9 mouse cellular contexts compared by ENCODE assay signal in the genomic region with DNA sequence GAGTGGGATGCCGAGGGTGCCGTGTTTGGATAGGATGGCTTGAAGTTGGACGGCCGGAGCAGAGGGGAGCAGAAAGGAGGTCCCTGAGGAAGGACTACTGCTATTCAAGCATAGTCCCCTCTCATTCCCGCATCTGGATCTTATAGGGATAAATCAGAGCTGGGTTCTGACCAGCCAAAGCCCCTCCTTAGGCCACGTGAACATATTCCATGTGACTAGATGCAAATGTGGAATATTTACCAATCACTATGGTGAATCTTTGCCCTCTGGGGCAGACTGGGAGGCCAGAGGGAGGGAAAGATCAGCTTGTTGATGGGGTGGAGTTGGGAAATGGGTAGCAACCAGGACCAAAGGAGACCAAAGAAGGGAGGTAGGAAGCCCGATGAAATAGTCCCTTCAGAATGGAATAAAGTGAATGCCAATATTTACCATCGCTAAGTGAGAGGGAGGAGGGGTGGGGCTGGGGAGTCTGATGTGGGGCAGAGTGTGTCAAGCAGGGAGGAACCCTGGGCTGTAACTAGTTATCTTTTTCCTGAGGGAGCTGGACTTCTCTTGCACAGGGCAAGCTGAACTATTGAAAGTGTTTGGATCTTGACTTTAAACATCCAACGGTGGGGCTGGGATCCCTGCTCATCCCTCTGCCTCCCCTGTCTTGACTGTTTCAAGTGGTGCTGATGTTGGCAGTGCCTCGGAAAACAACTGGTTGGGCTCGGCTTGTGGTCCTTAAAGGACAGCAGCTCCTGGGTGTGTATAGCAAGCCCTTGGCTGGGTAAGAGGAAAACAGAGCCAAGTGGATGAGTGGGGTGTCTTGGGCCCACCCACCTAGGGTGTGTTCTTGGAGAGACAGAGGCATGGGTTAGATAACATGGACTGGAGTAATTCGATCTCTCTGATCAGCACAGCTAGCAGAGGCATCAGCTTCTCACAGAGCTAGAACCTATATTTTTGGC. TPM values are rescaled to one million over a fixed set of nuclear protein-coding genes. Genes with fewer than 3 reads are reported as not detected.
DNase-seq lines count a peak whose midpoint lies in the region; ATAC-seq and TF ChIP-seq lines count a peak whose summit lies in the region.
"Had no signal": no experiment of that assay in that cellular context is flagged by ENCODE, and none has a peak within 500 bp of the region (broad histone marks: within the 10 kb centered on the region; RNA-seq: fewer than 3 reads in every experiment).

No protein-coding gene starts in this region.

- TF ChIP-seq CTCF in lung, postnatal 0 days (IDR thresholded peaks at IDR 0.05): no peak; the same call in 1 of the 2 replicates
- TF ChIP-seq CTCF in cerebellum, adult 2 months (IDR thresholded peaks at IDR 0.05; ENCODE audit: borderline replicate concordance, insufficient read depth, low read depth, low read length): no peak

- H3K4me2 ChIP-seq in kidney, embryonic 15.5 days: no peak overlapping the region
- H3K4me2 ChIP-seq in heart, embryonic 13.5 days: no peak overlapping the region
- H3K4me2 ChIP-seq in lung, postnatal 0 days (replicated peaks; ENCODE audit: low read depth, low read length): no peak overlapping the region

- no peaks in the 10 kb centered on the region for H3K9me3 ChIP-seq in kidney, embryonic 15.5 days (replicated peaks)
- H3K9me3 ChIP-seq in heart, embryonic 13.5 days: no peaks in the 10 kb centered on the region
- H3K9me3 ChIP-seq in lung, postnatal 0 days (ENCODE audit: low read length): no peaks in the 10 kb centered on the region

- no peaks in the 10 kb centered on the region; the same call in 1 of the 2 replicates for H3K27me3 ChIP-seq in kidney, embryonic 15.5 days
- H3K27me3 ChIP-seq in heart, embryonic 13.5 days (replicated peaks): no peaks in the 10 kb centered on the region
- H3K27me3 ChIP-seq in lung, postnatal 0 days (replicated peaks; ENCODE audit: insufficient read depth, low read length): no peaks in the 10 kb centered on the region
- no peaks in the 10 kb centered on the region for H3K27me3 ChIP-seq in cerebellum, adult 2 months (ENCODE audit: control insufficient read depth, insufficient read depth, low read length)
- H3K27me3 ChIP-seq: Patski had no signal

- DNase-seq in kidney, adult 11 months: no peak
- DNase-seq in embryo, embryonic 10 days (ENCODE audit: low spot score): peak; percentile 81
- DNase-seq in lung, postnatal 0 days (ENCODE audit: low spot score): peak; percentile 68
- DNase-seq in cerebellum, postnatal 10 days: no peak
- no peak for DNase-seq in left cerebral cortex, postnatal 25 days (ENCODE audit: low spot score in 2 of 2)
- no peak for DNase-seq in cerebellum, adult 2 months

- ATAC-seq in kidney, embryonic 15.5 days (replicated peaks; ENCODE audit: low FRiP score): peak; percentile 78
- ATAC-seq in heart, embryonic 13.5 days (ENCODE audit: extremely low read depth, insufficient number of reproducible peaks, low FRiP score, low TSS enrichment): no peak; the same call in 1 of the 2 replicates
- peak; percentile 65 for ATAC-seq in lung, postnatal 0 days

- peaks cover 28% of the 10 kb centered on the region for H3K4me1 ChIP-seq in kidney, embryonic 15.5 days
- peaks cover 41% of the 10 kb centered on the region for H3K4me1 ChIP-seq in heart, embryonic 13.5 days
- peaks cover 6% of the 10 kb centered on the region; the same call in 1 of the 2 replicates for H3K4me1 ChIP-seq in lung, postnatal 0 days (ENCODE audit: insufficient read depth, low read depth, low read length)
- peaks cover 32% of the 10 kb centered on the region for H3K4me1 ChIP-seq in cerebellum, adult 2 months (ENCODE audit: control insufficient read depth, insufficient read depth, low read length)

- intact Hi-C loops in left cerebral cortex, postnatal 25 days (cut with DNase I): no loop called here

- H3K36me3 ChIP-seq in kidney, embryonic 15.5 days: no peaks in the 10 kb centered on the region
- no peaks in the 10 kb centered on the region for H3K36me3 ChIP-seq in heart, embryonic 13.5 days
- no peaks in the 10 kb centered on the region for H3K36me3 ChIP-seq in lung, postnatal 0 days (ENCODE audit: insufficient read depth, low read length)

- no peak for TF ChIP-seq EP300 in lung, postnatal 0 days (IDR thresholded peaks at IDR 0.05)

- WGBS in kidney, embryonic 15.5 days: 38% methylated on average over 12 of the region's 12 CpGs
- WGBS in heart, embryonic 13.5 days: 32% methylated on average over 12 of the region's 12 CpGs
- WGBS in lung, postnatal 0 days: 22% methylated on average over 12 of the region's 12 CpGs
- WGBS in cerebellum, adult 2 months: 79% methylated on average over 12 of the region's 12 CpGs

- H3K27ac ChIP-seq in kidney, embryonic 15.5 days: peak overlapping the region; percentile 68
- H3K27ac ChIP-seq in heart, embryonic 13.5 days (replicated peaks): peak overlapping the region; percentile 42
- H3K27ac ChIP-seq in lung, postnatal 0 days (ENCODE audit: low read length): no peak overlapping the region
- H3K27ac ChIP-seq in cerebellum, adult 2 months (ENCODE audit: insufficient read depth, low read length): no peak overlapping the region

- no peak for TF ChIP-seq POLR2A in cerebellum, adult 2 months (IDR thresholded peaks at IDR 0.05; ENCODE audit: borderline replicate concordance, insufficient read depth, low read length)

- H3K9ac ChIP-seq in kidney, embryonic 15.5 days: no peak overlapping the region
- no peak overlapping the region for H3K9ac ChIP-seq in heart, embryonic 13.5 days
- no peak overlapping the region for H3K9ac ChIP-seq in lung, postnatal 0 days (replicated peaks; ENCODE audit: low read depth)

- no peak overlapping the region for H3K4me3 ChIP-seq in kidney, embryonic 15.5 days (replicated peaks)
- no peak overlapping the region for H3K4me3 ChIP-seq in heart, embryonic 13.5 days
- no peak overlapping the region for H3K4me3 ChIP-seq in lung, postnatal 0 days (ENCODE audit: low read depth, low read length)
- no peak overlapping the region for H3K4me3 ChIP-seq in cerebellum, adult 2 months (replicated peaks; ENCODE audit: insufficient read depth, low read depth, low read length)

RNA-seq across cellular contexts. Expression of a gene that starts 17.9 kb away (rescaled TPM):
- 3.4 and 3.6 TPM in 2 replicates for polyA plus RNA-seq in kidney, embryonic 15.5 days (2015; fragmentation: Nextera tagmentation; extraction: Ambion mirVana)
- polyA plus RNA-seq in heart, embryonic 13.5 days (2015; fragmentation: Nextera tagmentation; extraction: Ambion mirVana): 5.0 and 5.1 TPM in 2 replicates
- 6.9 and 7.1 TPM in 2 replicates for polyA plus RNA-seq in lung, postnatal 0 days (2015; fragmentation: Nextera tagmentation; extraction: Ambion mirVana)
- total RNA-seq in left cerebral cortex, postnatal 25 days (2021): 1 to 10 TPM; 2.8 to 3.1 TPM
- 2.0 and 2.1 TPM in 2 replicates for polyA plus RNA-seq in cerebellum, adult 2 months (2012; rRNA removed)

RNA-seq across cellular contexts. Expression of a gene that starts 59.8 kb away (rescaled TPM):
- polyA plus RNA-seq in kidney, embryonic 15.5 days (2015; fragmentation: Nextera tagmentation; extraction: Ambion mirVana): 0.17 and 0.30 TPM in 2 replicates
- polyA plus RNA-seq in heart, embryonic 13.5 days (2015; fragmentation: Nextera tagmentation; extraction: Ambion mirVana): 0.01 TPM in 1 of 2 replicates, not detected in the other
- 0.01 TPM in 2 replicates for polyA plus RNA-seq in lung, postnatal 0 days (2015; fragmentation: Nextera tagmentation; extraction: Ambion mirVana)
- 1 to 10 TPM in 1 of 2 experiments, under 1 TPM in 1; 0.80 to 1.1 TPM for total RNA-seq in left cerebral cortex, postnatal 25 days (2021)
- polyA plus RNA-seq in cerebellum, adult 2 months (2012; rRNA removed): 0.02 TPM in 2 replicates

Comparison
In these comparisons a context has a peak if more than half of its experiments do, and no peak if none do; other contexts are left out.
1. H3K27ac ChIP-seq: peak in kidney, embryonic 15.5 days (single experiment) and heart, embryonic 13.5 days (single experiment); none in lung, postnatal 0 days (single experiment) and cerebellum, adult 2 months (single experiment).
2. DNase-seq: peak in embryo, embryonic 10 days (single experiment) and lung, postnatal 0 days (single experiment); none in kidney, adult 11 months (single experiment), cerebellum, postnatal 10 days (0 of 2), left cerebral cortex, postnatal 25 days (0 of 2) and cerebellum, adult 2 months (0 of 2).